Mouse (Mus musculus): ENCODE data around the gene Cdca7. TPM values are rescaled to one million over a fixed set of nuclear protein-coding genes. Genes with fewer than 3 reads are reported as not detected.

Gene Cdca7
- total and polyA plus RNA-seq, 2 experiments from 2014 or later = 7.7 to 14.9 TPM

DNA sequence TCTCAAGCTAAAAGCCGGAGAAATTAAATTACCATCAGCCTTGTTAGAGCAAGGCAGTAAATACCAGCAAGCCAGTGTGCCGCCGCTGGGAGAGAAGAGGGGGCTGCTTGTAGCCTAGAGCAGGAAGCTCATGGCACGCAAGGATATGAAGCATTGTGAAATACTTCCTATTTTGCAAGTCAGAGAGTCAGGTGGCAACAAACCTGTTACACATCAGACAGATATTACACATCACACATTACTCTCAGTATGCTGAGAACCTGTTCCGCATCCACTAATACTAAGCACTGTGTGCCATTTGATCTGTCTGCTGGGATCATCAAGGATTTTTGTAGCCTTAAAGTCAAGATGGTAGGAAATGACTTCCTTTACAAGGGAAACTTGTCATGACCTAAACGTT, 33.1 kb upstream of the Cdca7 start:
- H3K4me1 ChIP-seq (ENCODE audit: control insufficient read depth, insufficient read depth) = no peaks in the 10 kb centered on the region
- no peak overlapping the region for H3K4me3 ChIP-seq (ENCODE audit: low read depth, low read length)
- no peak overlapping the region for H3K4me2 ChIP-seq (ENCODE audit: low read depth, low read length)
- no peaks in the 10 kb centered on the region for H3K27me3 ChIP-seq (ENCODE audit: control insufficient read depth, insufficient read depth, low read length)
- peaks cover 28% of the 10 kb centered on the region for H3K36me3 ChIP-seq (replicated peaks; ENCODE audit: control insufficient read depth, insufficient read depth, low read length)
- 86% methylated on average over 6 of the region's 6 CpGs for WGBS
- no peak for ATAC-seq (ENCODE audit: insufficient read depth, low read depth)
- TF ChIP-seq EP300 (IDR thresholded peaks at IDR 0.05; ENCODE audit: low read depth) (no peak), CTCF (IDR thresholded peaks at IDR 0.05; ENCODE audit: low read depth) (no peak)
- H3K9me3 ChIP-seq (replicated peaks; ENCODE audit: control insufficient read depth, low read length) = no peaks in the 10 kb centered on the region
- DNase-seq (ENCODE audit: low spot score) = no peak
- no peak overlapping the region for H3K27ac ChIP-seq (ENCODE audit: low read depth)
- no peak overlapping the region for H3K9ac ChIP-seq (replicated peaks; ENCODE audit: low read depth, low read length)

- ATAC-seq (ENCODE audit: insufficient read depth, low read depth) (no peak), DNase-seq (ENCODE audit: low spot score) (no peak)
- Histone ChIP-seq H3K9ac (replicated peaks; ENCODE audit: low read depth, low read length) (no peak overlapping the region), H3K27ac (ENCODE audit: low read depth) (no peak overlapping the region), H3K4me2 (ENCODE audit: low read depth, low read length) (no peak overlapping the region), H3K27me3 (ENCODE audit: control insufficient read depth, insufficient read depth, low read length) (no peaks in the 10 kb centered on the region), H3K36me3 (replicated peaks; ENCODE audit: control insufficient read depth, insufficient read depth, low read length) (peaks cover 25% of the 10 kb centered on the region), H3K4me3 (ENCODE audit: low read depth, low read length) (no peak overlapping the region), H3K4me1 (ENCODE audit: control insufficient read depth, insufficient read depth) (no peaks in the 10 kb centered on the region), H3K9me3 (replicated peaks; ENCODE audit: control insufficient read depth, low read length) (no peaks in the 10 kb centered on the region)
- TF ChIP-seq CTCF (IDR thresholded peaks at IDR 0.05; ENCODE audit: low read depth) = no peak
- TF ChIP-seq EP300 (IDR thresholded peaks at IDR 0.05; ENCODE audit: low read depth) = no peak
- WGBS = 76% methylated on average over 3 of the region's 3 CpGs
Observed at GRCm38 (mm10) chr2:72443960-72444359, 32.0 kb upstream of the Cdca7 start.

DNA sequence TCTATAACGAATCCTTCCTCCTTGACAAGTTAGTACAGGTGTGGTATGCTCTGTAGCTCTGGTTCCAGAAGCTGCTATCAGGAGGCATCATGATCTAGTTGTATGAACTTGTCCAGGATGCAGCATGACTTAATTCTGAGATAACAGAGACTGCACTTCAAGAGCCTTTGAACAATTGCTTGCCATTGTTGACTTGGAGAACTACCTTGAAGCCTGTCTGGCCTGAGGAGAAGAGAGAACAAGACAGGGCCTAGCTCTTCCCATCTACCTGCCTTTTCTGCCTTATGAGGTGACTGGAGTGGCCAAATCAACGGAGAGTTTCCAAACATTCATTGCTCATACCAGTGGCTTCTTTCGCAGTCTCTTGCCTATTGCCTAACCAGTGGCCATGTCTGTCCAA, 29.9 kb upstream of the Cdca7 start:
- Histone ChIP-seq H3K36me3 (replicated peaks; ENCODE audit: control insufficient read depth, insufficient read depth, low read length) (peaks cover 14% of the 10 kb centered on the region; the same call in 1 of the 2 replicates), H3K27me3 (ENCODE audit: control insufficient read depth, insufficient read depth, low read length) (no peaks in the 10 kb centered on the region), H3K4me1 (ENCODE audit: control insufficient read depth, insufficient read depth) (no peaks in the 10 kb centered on the region), H3K27ac (ENCODE audit: low read depth) (no peak overlapping the region), H3K9ac (replicated peaks; ENCODE audit: low read depth, low read length) (no peak overlapping the region), H3K9me3 (replicated peaks; ENCODE audit: control insufficient read depth, low read length) (no peaks in the 10 kb centered on the region), H3K4me3 (ENCODE audit: low read depth, low read length) (no peak overlapping the region), H3K4me2 (ENCODE audit: low read depth, low read length) (no peak overlapping the region)
- DNase-seq (ENCODE audit: low spot score) (no peak), ATAC-seq (ENCODE audit: insufficient read depth, low read depth) (no peak)
- 90% methylated on average over 3 of the region's 3 CpGs for WGBS
- no peak for TF ChIP-seq EP300 (IDR thresholded peaks at IDR 0.05; ENCODE audit: low read depth)
- no peak for TF ChIP-seq CTCF (IDR thresholded peaks at IDR 0.05; ENCODE audit: low read depth)

DNA sequence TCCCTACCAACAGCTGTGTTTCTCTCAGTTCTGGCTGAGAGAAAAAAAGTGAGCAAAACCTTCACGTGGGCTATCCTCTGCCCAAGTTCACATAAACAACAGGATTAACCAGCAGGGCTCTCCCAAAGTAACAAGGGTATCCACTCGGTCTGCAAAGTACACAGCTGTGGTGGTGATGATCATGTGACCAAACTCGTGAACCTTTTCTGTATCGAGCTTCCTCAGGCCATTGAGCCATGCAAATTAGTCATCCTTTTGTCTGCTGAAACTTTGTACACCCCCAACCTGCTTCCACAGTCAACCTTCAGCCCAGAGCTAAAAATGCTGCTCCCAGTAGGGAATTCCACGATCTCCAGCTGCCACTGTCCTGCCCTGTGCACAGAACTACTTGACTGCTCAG, 29.3 kb upstream of the Cdca7 start:
- ATAC-seq (ENCODE audit: insufficient read depth, low read depth) = no peak
- no peaks in the 10 kb centered on the region for H3K4me1 ChIP-seq (ENCODE audit: control insufficient read depth, insufficient read depth)
- DNase-seq (ENCODE audit: low spot score) = no peak
- no peak overlapping the region for H3K4me2 ChIP-seq (ENCODE audit: low read depth, low read length)
- WGBS = 40% methylated on average over 5 of the region's 5 CpGs
- TF ChIP-seq EP300 (IDR thresholded peaks at IDR 0.05; ENCODE audit: low read depth) = no peak
- TF ChIP-seq CTCF (IDR thresholded peaks at IDR 0.05; ENCODE audit: low read depth) = no peak
- no peak overlapping the region for H3K9ac ChIP-seq (replicated peaks; ENCODE audit: low read depth, low read length)
- H3K27me3 ChIP-seq (ENCODE audit: control insufficient read depth, insufficient read depth, low read length) = no peaks in the 10 kb centered on the region
- no peak overlapping the region for H3K27ac ChIP-seq (ENCODE audit: low read depth)
- H3K36me3 ChIP-seq (replicated peaks; ENCODE audit: control insufficient read depth, insufficient read depth, low read length) = peaks cover 10% of the 10 kb centered on the region; the same call in 1 of the 2 replicates
- no peaks in the 10 kb centered on the region for H3K9me3 ChIP-seq (replicated peaks; ENCODE audit: control insufficient read depth, low read length)
- H3K4me3 ChIP-seq (ENCODE audit: low read depth, low read length) = no peak overlapping the region

DNA sequence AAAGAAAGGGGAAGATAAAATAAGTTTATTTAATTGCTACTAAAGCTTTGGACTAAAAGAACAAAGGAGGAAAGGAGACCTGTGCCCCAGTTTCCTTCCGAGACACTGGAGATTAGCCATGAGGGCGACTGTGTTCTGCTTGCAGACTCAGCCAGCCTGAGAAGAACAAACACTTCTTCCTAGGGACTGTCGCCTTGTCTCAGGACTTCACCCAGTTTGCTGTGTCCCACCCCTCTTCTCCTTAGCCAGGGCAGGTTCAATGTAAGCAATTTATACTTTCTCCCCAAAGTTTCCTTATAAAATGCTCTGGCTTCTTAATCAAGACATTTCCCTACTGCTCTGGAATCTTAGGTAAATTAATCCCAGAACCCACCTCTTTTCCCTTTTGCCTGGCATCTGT, 22.4 kb upstream of the Cdca7 start:
- no peak overlapping the region for H3K9ac ChIP-seq (replicated peaks; ENCODE audit: low read depth, low read length)
- DNase-seq (ENCODE audit: low spot score) (no peak), ATAC-seq (ENCODE audit: insufficient read depth, low read depth) (no peak)
- WGBS = 65% methylated on average over 3 of the region's 3 CpGs
- no peaks in the 10 kb centered on the region for H3K36me3 ChIP-seq (replicated peaks; ENCODE audit: control insufficient read depth, insufficient read depth, low read length)
- H3K4me1 ChIP-seq (ENCODE audit: control insufficient read depth, insufficient read depth) = no peaks in the 10 kb centered on the region
- TF ChIP-seq EP300 (IDR thresholded peaks at IDR 0.05; ENCODE audit: low read depth) (no peak), CTCF (IDR thresholded peaks at IDR 0.05; ENCODE audit: low read depth) (no peak)
- H3K9me3 ChIP-seq (replicated peaks; ENCODE audit: control insufficient read depth, low read length) = no peaks in the 10 kb centered on the region
- H3K27me3 ChIP-seq (ENCODE audit: control insufficient read depth, insufficient read depth, low read length) = no peaks in the 10 kb centered on the region
- no peak overlapping the region for H3K27ac ChIP-seq (ENCODE audit: low read depth)
- H3K4me3 ChIP-seq (ENCODE audit: low read depth, low read length) = no peak overlapping the region
- no peak overlapping the region for H3K4me2 ChIP-seq (ENCODE audit: low read depth, low read length)

- no peak for DNase-seq (ENCODE audit: low spot score)
- Histone ChIP-seq H3K36me3 (replicated peaks; ENCODE audit: control insufficient read depth, insufficient read depth, low read length) (no peaks in the 10 kb centered on the region), H3K27me3 (ENCODE audit: control insufficient read depth, insufficient read depth, low read length) (no peaks in the 10 kb centered on the region), H3K9me3 (replicated peaks; ENCODE audit: control insufficient read depth, low read length) (no peaks in the 10 kb centered on the region), H3K4me1 (ENCODE audit: control insufficient read depth, insufficient read depth) (no peaks in the 10 kb centered on the region), H3K27ac (ENCODE audit: low read depth) (no peak overlapping the region), H3K9ac (replicated peaks; ENCODE audit: low read depth, low read length) (no peak overlapping the region), H3K4me2 (ENCODE audit: low read depth, low read length) (no peak overlapping the region), H3K4me3 (ENCODE audit: low read depth, low read length) (no peak overlapping the region)
- ATAC-seq (ENCODE audit: insufficient read depth, low read depth) = no peak
- TF ChIP-seq CTCF (IDR thresholded peaks at IDR 0.05; ENCODE audit: low read depth) (no peak), EP300 (IDR thresholded peaks at IDR 0.05; ENCODE audit: low read depth) (no peak)
- 39% methylated on average over 1 of the region's 1 CpGs for WGBS
Observed at GRCm38 (mm10) chr2:72456189-72456588, 19.8 kb upstream of the Cdca7 start.

Measured in heart, postnatal 0 days (tissue).